Mouse (Mus musculus): ENCODE data around the gene Gnai2. TPM values are rescaled to one million over a fixed set of nuclear protein-coding genes. Genes with fewer than 3 reads are reported as not detected.

Gnai2 gene
- total RNA-seq, 2 experiments from 2014 or later = 65.2 to 70.5 TPM

GRCm38 (mm10) chr9:107599433-107599832, 35.7 kb downstream of the Gnai2 start:
- intact Hi-C loops (cut with DNase I) = no loop called here
- DNase-seq = no peak

DNA sequence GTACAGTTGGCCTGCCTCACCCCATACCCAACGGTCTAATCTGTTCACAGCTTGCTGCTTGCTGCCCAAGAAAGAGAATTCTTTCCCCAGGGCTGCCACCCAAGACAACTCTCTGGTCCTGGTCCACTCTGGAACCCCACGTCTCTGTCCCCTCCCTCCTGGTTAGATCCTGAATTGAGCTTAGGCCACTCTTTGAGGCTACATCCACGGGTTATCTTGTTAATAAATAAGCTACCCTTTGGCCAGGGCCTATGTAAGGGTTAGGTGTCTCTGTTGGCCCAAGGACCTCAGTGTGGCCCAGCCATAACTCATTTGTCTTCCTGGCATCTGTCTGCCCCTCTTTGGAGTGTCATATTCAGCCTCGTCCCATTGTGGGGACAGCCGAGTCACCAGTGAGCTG, 36.8 kb downstream of the Gnai2 start:
- intact Hi-C loops (cut with DNase I) = no loop called here
- no peak for DNase-seq

- peak; percentile 58 to 67 for DNase-seq
- intact Hi-C loops (cut with DNase I) = no loop called here
Observed at GRCm38 (mm10) chr9:107596619-107597569, 38.3 kb downstream of the Gnai2 start.

- intact Hi-C loops (cut with DNase I) = no loop called here
- DNase-seq = no peak
Observed at GRCm38 (mm10) chr9:107594281-107595062, 40.7 kb downstream of the Gnai2 start.

- intact Hi-C loops (cut with DNase I) = no loop called here
- peak in 1 of 2 experiments; percentile 59 for DNase-seq
Observed at GRCm38 (mm10) chr9:107593101-107593976, 41.8 kb downstream of the Gnai2 start.

GRCm38 (mm10) chr9:107590773-107591060, 44.5 kb downstream of the Gnai2 start:
- intact Hi-C loops (cut with DNase I) = no loop called here
- DNase-seq = no peak

- peak; percentile 61 to 67 for DNase-seq
- intact Hi-C loops (cut with DNase I) = no loop called here
Observed at GRCm38 (mm10) chr9:107590058-107590772, 45.0 kb downstream of the Gnai2 start.

DNA sequence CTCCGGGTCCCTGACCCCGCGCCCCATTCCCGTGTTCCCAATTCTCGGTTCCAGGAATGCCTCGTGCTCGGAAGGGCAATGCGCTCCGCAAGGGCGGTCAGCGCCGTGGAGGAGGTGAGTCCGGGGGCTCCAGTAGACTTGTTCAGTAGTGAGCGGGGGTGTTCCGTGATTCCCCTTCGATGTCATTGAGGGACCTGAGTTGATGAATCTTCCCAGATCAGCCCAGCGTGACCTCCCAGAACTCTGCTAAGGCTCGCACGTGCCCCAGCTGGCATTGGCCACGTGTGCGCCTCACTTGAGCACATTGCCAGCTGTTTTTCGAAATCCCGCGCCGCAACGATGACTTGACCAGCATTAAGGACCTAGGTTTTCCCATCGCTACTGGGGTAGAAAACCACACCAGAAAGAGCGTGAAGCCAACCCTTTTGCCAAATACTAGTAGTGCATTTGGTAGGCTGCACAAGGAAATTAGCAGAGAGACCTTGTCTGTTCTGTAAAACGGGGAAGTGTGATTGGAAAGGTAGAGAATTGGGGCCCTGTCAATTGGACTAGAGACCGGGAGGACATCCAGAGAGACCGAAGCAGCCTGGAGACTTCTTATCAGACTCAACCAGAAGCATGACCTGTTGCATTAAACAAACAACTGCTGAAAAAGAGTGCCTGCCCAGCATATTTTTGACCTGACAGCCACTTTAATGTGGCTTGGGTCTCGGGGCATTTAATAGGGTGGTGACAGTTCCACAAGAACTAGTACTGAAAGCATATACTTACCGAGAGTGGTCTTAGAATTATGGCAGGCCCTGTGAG, 47.1 kb downstream of the Gnai2 start:
- intact Hi-C loops (cut with DNase I) = no loop called here
- no peak for DNase-seq

GRCm38 (mm10) chr9:107586974-107587832, 48.0 kb downstream of the Gnai2 start, which contains the start of gene Ifrd2:
TSS of gene Ifrd2 (plus strand) at chr9:107587642.
- peak; percentile 91 to 95 for DNase-seq
- intact Hi-C loops (cut with DNase I) = no loop called here

DNA sequence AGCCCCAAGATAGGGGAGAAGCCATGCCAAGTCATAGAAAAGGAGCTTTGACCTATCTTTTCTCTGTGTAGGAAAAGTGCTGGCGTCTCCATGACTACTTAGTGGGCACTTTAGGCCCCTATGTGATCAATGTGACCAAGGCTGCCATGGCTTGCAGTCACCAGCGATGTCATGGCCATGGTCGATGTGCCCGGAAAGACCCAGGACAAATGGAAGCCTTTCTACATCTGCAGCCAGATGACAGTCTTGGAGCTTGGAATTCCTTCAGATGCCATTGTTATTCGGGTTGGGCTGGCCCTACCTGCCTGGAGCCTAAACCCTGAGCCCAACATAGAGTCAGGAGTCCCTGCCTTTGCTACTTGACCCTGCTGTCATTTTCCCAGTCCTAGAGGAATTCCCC, 48.7 kb downstream of the Gnai2 start:
- intact Hi-C loops (cut with DNase I) = no loop called here
- DNase-seq = no peak

- DNase-seq = no peak
- intact Hi-C loops (cut with DNase I) = no loop called here
Observed at GRCm38 (mm10) chr9:107583174-107583573, 52.0 kb downstream of the Gnai2 start.

DNA sequence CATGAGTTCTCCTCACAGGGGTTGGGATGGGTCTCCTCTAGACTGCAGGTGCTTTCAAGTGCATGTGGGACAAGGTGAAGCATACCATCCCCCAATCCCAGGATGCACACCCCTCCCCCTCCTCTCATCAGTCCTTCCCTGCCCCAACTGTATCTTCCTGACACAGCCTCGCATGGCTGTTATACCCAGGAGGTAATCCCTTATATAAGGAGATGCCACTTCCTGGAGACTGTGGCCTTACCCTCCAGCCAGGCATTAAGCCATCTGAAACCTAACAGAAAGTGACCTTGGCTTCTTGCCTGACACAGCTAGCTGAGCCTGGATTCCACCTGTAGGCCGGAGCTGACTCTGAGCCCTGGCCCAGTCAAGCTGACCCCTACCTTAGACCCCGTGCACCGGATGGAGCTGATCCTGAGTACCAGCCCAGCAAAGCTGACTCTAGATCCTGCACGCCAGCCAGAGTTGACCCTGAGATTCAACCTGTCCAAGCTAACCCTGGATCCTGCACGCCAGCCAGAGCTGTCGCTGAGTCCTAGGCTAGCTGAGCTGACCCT, 52.6 kb downstream of the Gnai2 start:
- no peak for DNase-seq
- intact Hi-C loops (cut with DNase I) = no loop called here

GRCm38 (mm10) chr9:107581584-107581983, 53.6 kb downstream of the Gnai2 start:
- no peak for DNase-seq
- intact Hi-C loops (cut with DNase I) = no loop called here

DNA sequence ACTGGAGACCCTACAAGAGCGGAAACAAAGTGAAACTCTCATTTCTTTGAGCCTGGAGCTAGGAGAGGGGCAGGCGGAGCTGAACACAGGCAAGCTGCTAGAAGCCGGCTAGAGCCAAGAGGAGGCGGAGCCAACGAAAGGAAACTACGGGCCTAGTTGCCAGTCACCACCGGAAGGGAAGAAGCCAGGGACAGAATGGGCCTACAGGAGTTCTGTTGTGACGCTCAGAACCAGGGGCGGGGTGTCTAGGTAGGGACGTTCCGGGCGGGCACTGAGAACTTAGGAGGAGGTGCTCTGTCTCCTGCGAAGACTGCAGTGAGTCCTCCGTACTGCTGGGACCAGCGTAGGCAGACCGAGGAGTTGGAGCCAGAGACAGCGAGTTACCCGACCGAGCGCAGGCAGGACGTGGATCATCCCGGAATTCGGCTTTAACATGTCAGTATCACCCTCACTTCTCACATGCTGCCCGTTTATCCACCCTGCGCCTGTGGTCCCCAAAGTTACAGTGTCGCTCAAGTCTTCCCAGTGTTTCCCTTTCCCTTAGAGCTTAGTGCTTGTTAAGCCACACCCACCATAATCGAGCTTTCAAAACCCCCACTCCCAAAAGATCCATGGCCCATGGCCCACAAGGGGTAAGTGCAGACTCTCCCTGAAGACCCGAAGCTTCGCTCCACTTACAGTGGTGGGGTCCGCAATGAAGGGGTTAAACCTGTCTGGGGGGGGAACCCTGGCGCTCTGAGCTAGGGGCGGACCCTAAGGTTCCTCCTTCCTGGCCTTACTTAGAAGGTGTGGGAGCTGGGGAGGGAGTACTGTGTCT, 54.5 kb downstream of the Gnai2 start, which contains the start of gene Hyal3:
TSS of gene Hyal3 (plus strand) at position 318 of the 817 bp plus-strand sequence.
- intact Hi-C loops (cut with DNase I) = no loop called here
- peak; percentile 82 to 86 for DNase-seq

GRCm38 (mm10) chr9:107579023-107579900, 55.9 kb downstream of the Gnai2 start:
- DNase-seq = no peak
- intact Hi-C loops (cut with DNase I) = no loop called here

DNA sequence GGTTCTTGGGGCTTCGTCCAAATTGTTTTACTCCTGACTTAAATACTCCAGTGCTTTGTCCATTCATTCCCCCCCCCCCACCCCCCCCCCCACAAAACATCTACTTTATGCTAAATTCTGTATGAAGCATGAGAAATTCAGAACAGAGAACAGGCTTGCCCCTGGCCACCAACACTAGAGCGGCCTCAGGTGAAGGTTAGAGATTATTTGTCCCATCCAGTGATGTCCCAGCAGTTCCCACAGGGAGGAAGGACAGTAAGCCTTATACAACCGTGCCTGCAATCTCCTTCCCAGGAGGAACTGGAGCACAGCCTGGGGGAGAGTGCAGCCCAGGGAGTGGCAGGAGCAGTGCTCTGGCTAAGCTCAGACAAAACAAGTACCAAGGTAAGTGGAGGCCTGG, 56.6 kb downstream of the Gnai2 start, which contains the start of gene Naa80:
TSS of gene Naa80 (plus strand) at position 301 of the 400 bp plus-strand sequence.
- intact Hi-C loops (cut with DNase I) = no loop called here

More for the DNA sequence above, 56.6 kb downstream of the Gnai2 start, which contains the start of gene Naa80:
- DNase-seq = no peak

Data from gastrocnemius, postnatal 36 days (tissue).